Mouse (Mus musculus): ENCODE measurements around the gene Nectin2. TPM values are rescaled to one million over a fixed set of nuclear protein-coding genes. Genes with fewer than 3 reads are reported as not detected.
"Not testable (repeated sequence)": the region's sequence is repeated elsewhere in the genome, so short reads cannot be mapped to it uniquely, and the experiment has no call there.

Gene Nectin2
- polyA plus RNA-seq, 2 experiments, result 58.9 to 71.3 TPM

- no peak for TF ChIP-seq POLR2A (IDR thresholded peaks at IDR 0.05; ENCODE audit: borderline replicate concordance, extremely low read depth, insufficient read depth, insufficient read length)
- H3K9ac ChIP-seq (ENCODE audit: low read depth, low read length, severe bottlenecking), result no peak overlapping the region
- H3K36me3 ChIP-seq (ENCODE audit: control insufficient read depth, insufficient read depth, low read length), result peaks cover 3% of the 10 kb centered on the region; the same call in 1 of the 2 replicates
- H3K4me3 ChIP-seq (replicated peaks; ENCODE audit: low read length), result no peak overlapping the region
- DNase-seq (ENCODE audit: low spot score), result no peak
- WGBS, result 79% methylated on average over 6 of the region's 6 CpGs
- H3K27ac ChIP-seq (replicated peaks; ENCODE audit: low read depth, low read length), result no peak overlapping the region
- ATAC-seq (ENCODE audit: low FRiP score, low read depth), result no peak
- no peaks in the 10 kb centered on the region; the same call in 1 of the 2 replicates for H3K9me3 ChIP-seq (ENCODE audit: control insufficient read depth, low read length)
- H3K4me2 ChIP-seq (replicated peaks; ENCODE audit: low read depth, low read length, severe bottlenecking), result no peak overlapping the region
- H3K4me1 ChIP-seq (ENCODE audit: control insufficient read depth, insufficient read depth, low read length), result no peaks in the 10 kb centered on the region; the same call in 1 of the 2 replicates
- no peaks in the 10 kb centered on the region for H3K27me3 ChIP-seq (ENCODE audit: control insufficient read depth, insufficient read depth, low read length)
Measured at GRCm38 (mm10) chr7:19691434-19691833, 58.8 kb downstream of the Nectin2 start.

DNA sequence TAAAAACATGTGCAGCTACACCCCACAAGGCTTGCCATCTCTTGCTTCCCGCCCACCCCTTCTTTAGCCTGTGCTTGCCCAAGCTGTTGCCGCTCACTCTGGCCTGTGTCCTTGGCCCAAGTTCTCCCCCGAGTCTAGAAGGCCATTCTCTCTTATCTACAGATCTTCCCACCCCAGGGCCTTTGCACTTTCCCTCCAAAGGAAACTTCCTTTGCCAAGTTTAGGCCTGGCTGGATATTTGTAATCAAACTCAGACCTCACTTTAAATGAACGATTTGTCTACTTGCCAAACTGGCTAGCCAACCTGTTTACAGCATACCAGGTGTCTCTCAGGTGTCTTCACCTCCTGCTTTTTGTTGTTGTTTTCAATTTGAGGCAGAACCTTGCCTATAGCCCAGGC lies 59.4 kb downstream of the Nectin2 start:
- WGBS, result 90% methylated on average over 4 of the region's 4 CpGs
- DNase-seq (ENCODE audit: low spot score), result no peak
- Histone ChIP-seq H3K4me2 (replicated peaks; ENCODE audit: low read depth, low read length, severe bottlenecking) (no peak overlapping the region), H3K27ac (replicated peaks; ENCODE audit: low read depth, low read length) (no peak overlapping the region), H3K9ac (ENCODE audit: low read depth, low read length, severe bottlenecking) (no peak overlapping the region), H3K4me3 (replicated peaks; ENCODE audit: low read length) (no peak overlapping the region), H3K4me1 (ENCODE audit: control insufficient read depth, insufficient read depth, low read length) (no peaks in the 10 kb centered on the region; the same call in 1 of the 2 replicates), H3K9me3 (ENCODE audit: control insufficient read depth, low read length) (no peaks in the 10 kb centered on the region), H3K27me3 (ENCODE audit: control insufficient read depth, insufficient read depth, low read length) (no peaks in the 10 kb centered on the region), H3K36me3 (ENCODE audit: control insufficient read depth, insufficient read depth, low read length) (no peaks in the 10 kb centered on the region)
- TF ChIP-seq POLR2A (IDR thresholded peaks at IDR 0.05; ENCODE audit: borderline replicate concordance, extremely low read depth, insufficient read depth, insufficient read length), result no peak
- no peak for ATAC-seq (ENCODE audit: low FRiP score, low read depth)

DNA sequence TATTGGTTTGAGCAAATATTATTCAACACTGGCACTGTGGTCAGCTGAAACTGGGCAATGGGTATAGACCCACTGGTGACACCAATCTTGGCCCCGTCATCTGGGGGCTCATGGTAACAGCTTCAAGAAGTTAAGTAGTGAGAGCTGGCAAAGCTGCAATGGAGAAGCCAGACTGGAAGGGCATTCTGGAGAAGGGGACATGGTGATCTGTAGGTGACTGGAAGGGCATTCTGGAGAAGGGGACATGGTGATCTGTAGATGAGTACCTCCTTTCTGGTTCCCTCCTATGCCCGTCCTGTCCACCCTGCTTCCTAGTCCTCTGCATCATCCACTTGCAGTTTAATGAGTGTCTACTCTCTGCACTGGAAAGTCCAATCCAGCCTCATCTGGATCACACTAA lies 61.7 kb downstream of the Nectin2 start:
- Histone ChIP-seq H3K4me2 (replicated peaks; ENCODE audit: low read depth, low read length, severe bottlenecking) (no peak overlapping the region), H3K9me3 (ENCODE audit: control insufficient read depth, low read length) (no peaks in the 10 kb centered on the region), H3K4me3 (replicated peaks; ENCODE audit: low read length) (no peak overlapping the region), H3K27ac (replicated peaks; ENCODE audit: low read depth, low read length) (no peak overlapping the region), H3K9ac (ENCODE audit: low read depth, low read length, severe bottlenecking) (no peak overlapping the region), H3K27me3 (ENCODE audit: control insufficient read depth, insufficient read depth, low read length) (no peaks in the 10 kb centered on the region), H3K36me3 (ENCODE audit: control insufficient read depth, insufficient read depth, low read length) (no peaks in the 10 kb centered on the region), H3K4me1 (ENCODE audit: control insufficient read depth, insufficient read depth, low read length) (no peaks in the 10 kb centered on the region; the same call in 1 of the 2 replicates)
- TF ChIP-seq POLR2A (IDR thresholded peaks at IDR 0.05; ENCODE audit: borderline replicate concordance, extremely low read depth, insufficient read depth, insufficient read length), result no peak
- DNase-seq (ENCODE audit: low spot score), result no peak
- 100% methylated on average over 2 of the region's 2 CpGs for WGBS
- ATAC-seq (ENCODE audit: low FRiP score, low read depth), result no peak

GRCm38 (mm10) chr7:19688101-19688500 lies 62.2 kb downstream of the Nectin2 start:
- H3K9ac ChIP-seq (ENCODE audit: low read depth, low read length, severe bottlenecking), result no peak overlapping the region
- WGBS, result 91% methylated on average over 10 of the region's 10 CpGs
- H3K4me2 ChIP-seq (replicated peaks; ENCODE audit: low read depth, low read length, severe bottlenecking), result no peak overlapping the region
- no peak for ATAC-seq (ENCODE audit: low FRiP score, low read depth)
- no peak for DNase-seq (ENCODE audit: low spot score)
- no peak for TF ChIP-seq POLR2A (IDR thresholded peaks at IDR 0.05; ENCODE audit: borderline replicate concordance, extremely low read depth, insufficient read depth, insufficient read length)
- H3K9me3 ChIP-seq (ENCODE audit: control insufficient read depth, low read length), result no peaks in the 10 kb centered on the region
- H3K4me1 ChIP-seq (ENCODE audit: control insufficient read depth, insufficient read depth, low read length), result no peaks in the 10 kb centered on the region
- no peaks in the 10 kb centered on the region for H3K36me3 ChIP-seq (ENCODE audit: control insufficient read depth, insufficient read depth, low read length)
- H3K4me3 ChIP-seq (replicated peaks; ENCODE audit: low read length), result no peak overlapping the region
- H3K27ac ChIP-seq (replicated peaks; ENCODE audit: low read depth, low read length), result no peak overlapping the region
- no peaks in the 10 kb centered on the region for H3K27me3 ChIP-seq (ENCODE audit: control insufficient read depth, insufficient read depth, low read length)

DNA sequence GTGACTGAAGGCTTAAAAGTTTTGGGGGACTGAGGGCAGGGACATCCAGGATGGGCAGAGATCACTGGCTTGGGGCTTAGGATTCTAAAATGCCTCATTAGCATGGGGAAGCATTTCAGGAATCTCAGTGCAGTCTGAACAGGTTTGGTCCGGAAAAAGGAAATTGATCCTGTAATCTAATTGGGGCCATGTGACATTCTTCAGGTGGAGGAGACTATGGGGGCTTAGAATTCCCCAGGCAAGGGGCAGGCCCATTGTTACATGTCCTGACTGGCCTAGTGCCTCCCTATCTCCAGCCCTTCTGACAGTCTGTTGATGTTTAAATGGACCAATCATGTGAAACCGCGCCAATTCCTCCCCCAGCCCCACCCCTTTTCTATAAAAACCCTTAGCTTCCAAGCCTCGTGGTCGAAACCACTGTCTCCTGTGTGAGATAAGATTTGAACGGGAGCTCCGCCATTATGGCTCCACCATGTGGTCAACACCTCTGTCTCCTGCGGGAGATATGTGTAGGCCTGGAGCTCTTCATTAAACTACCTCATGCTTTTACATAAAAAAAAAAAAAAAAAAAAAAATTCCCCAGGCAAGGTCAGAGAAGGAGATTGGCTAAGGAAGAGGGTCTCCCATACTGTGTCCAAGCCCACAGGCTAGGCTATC lies 63.2 kb downstream of the Nectin2 start:
- H3K4me2 ChIP-seq (replicated peaks; ENCODE audit: low read depth, low read length, severe bottlenecking); H3K4me1 ChIP-seq (ENCODE audit: control insufficient read depth, insufficient read depth, low read length); DNase-seq (ENCODE audit: low spot score); H3K4me3 ChIP-seq (replicated peaks; ENCODE audit: low read length); H3K27ac ChIP-seq (replicated peaks; ENCODE audit: low read depth, low read length); H3K9me3 ChIP-seq (ENCODE audit: control insufficient read depth, low read length); H3K27me3 ChIP-seq (ENCODE audit: control insufficient read depth, insufficient read depth, low read length); H3K36me3 ChIP-seq (ENCODE audit: control insufficient read depth, insufficient read depth, low read length); H3K9ac ChIP-seq (ENCODE audit: low read depth, low read length, severe bottlenecking); ATAC-seq (ENCODE audit: low FRiP score, low read depth): not testable (repeated sequence)
- WGBS, result 53% methylated on average over 6 of the region's 8 CpGs

Data from limb, embryonic 14.5 days (tissue).